Mouse (Mus musculus) ES-E14 (cell line): ENCODE data around the gene Tnfsf9. TPM values are rescaled to one million over a fixed set of nuclear protein-coding genes. Genes with fewer than 3 reads are reported as not detected.

Experiments used
- DNase-seq: peaks from one replicate; pipeline ENCODE4 v3.0.0-alpha.2; 2013; ENCODE audit warnings: low read depth, low spot score
- H3K27ac ChIP-seq: 2 replicates; pipeline ENCODE4 v1.5.1; 2012; ENCODE audit warnings: low read depth, mild to moderate bottlenecking, low read length, moderate library complexity, mixed read lengths; ENCODE audit not compliant: poor library complexity, insufficient read depth, severe bottlenecking
- H3K36me3 ChIP-seq: 2 replicates; pipeline ENCODE4 v1.6.1; 2012; ENCODE audit warnings: mild to moderate bottlenecking, low read length, moderate library complexity, mixed read lengths; ENCODE audit not compliant: control insufficient read depth, poor library complexity, insufficient read depth, severe bottlenecking
- H3K4me1 ChIP-seq, 2 experiments: fragments of 150-350 bp in 1 of 2; sonication (generic) in 1 of 2; 2 replicates each; pipeline ENCODE4 v1.6.1; 2012; ENCODE audit warnings: low read length in 2 of 2, mild to moderate bottlenecking in 1 of 2, mixed read lengths in 1 of 2; ENCODE audit not compliant: control insufficient read depth in 2 of 2, insufficient read depth in 2 of 2, poor library complexity in 1 of 2
- H3K4me3 ChIP-seq, 2 experiments: fragments of 150-350 bp in 1 of 2; sonication (generic) in 1 of 2; 2 replicates each; pipeline ENCODE4 v1.5.1; 2012; ENCODE audit warnings: low read length in 2 of 2, low read depth in 1 of 2, mild to moderate bottlenecking in 1 of 2, mixed read lengths in 1 of 2; ENCODE audit not compliant: insufficient read depth in 1 of 2, poor library complexity in 1 of 2, severe bottlenecking in 1 of 2
- H3K9ac ChIP-seq: 2 replicates; pipeline ENCODE4 v1.6.1; 2012; ENCODE audit warnings: low read depth, mild to moderate bottlenecking, low read length, mixed read lengths; ENCODE audit not compliant: poor library complexity, insufficient read depth, severe bottlenecking
- H3K9me3 ChIP-seq: fragments of 150-350 bp; sonication (generic); 2 replicates; pipeline ENCODE4 v1.6.1; 2012; ENCODE audit warnings: low read depth, mild to moderate bottlenecking, low read length; ENCODE audit not compliant: control insufficient read depth, insufficient read depth
- CHD2 ChIP-seq: IDR thresholded peaks from 2 replicates; pipeline ENCODE4 v1.6.1; 2014; ENCODE audit warnings: mild to moderate bottlenecking, low read depth, low read length, inconsistent platforms
- HCFC1 ChIP-seq: IDR thresholded peaks from 2 replicates; pipeline ENCODE4 v1.6.1; 2012; ENCODE audit warnings: low read length, inconsistent platforms, borderline replicate concordance; ENCODE audit not compliant: insufficient read depth
- MAFK ChIP-seq: IDR thresholded peaks from 2 replicates; pipeline ENCODE4 v1.6.1; 2014; ENCODE audit warnings: mild to moderate bottlenecking, low read depth, low read length, inconsistent platforms; ENCODE audit not compliant: insufficient read depth
- ZC3H11A ChIP-seq: IDR thresholded peaks from 2 replicates; pipeline ENCODE4 v1.6.1; 2012; ENCODE audit warnings: low read depth, mild to moderate bottlenecking, inconsistent platforms, low read length, borderline replicate concordance
- ZNF384 ChIP-seq: IDR thresholded peaks from 2 replicates; pipeline ENCODE4 v1.6.1; 2012; ENCODE audit warnings: low read depth, low read length, inconsistent platforms
- in situ Hi-C, 2 experiments: fragments of 600-800 bp; cut with MboI; formaldehyde crosslinking; loops; one replicate each; pipeline ENCODE4 v1.15.1; 2025; ENCODE audit warnings: low sequenced_read_pairs in 2 of 2, inconsistent platforms in 1 of 2; ENCODE audit not compliant: unreplicated experiment in 2 of 2
- total RNA-seq: library from RNA; depleted of rRNA; stranded (reverse); fragments of 300-350 nt; gene quantifications from 2 replicates; pipeline ENCODE4 v1.2.3, GENCODE M21; 2012

The Tnfsf9 gene
- total RNA-seq, 1 experiment = 10.6 TPM

GRCm38 (mm10) chr17:57078336-57078735, 26.8 kb upstream of the Tnfsf9 start, which contains the start of gene Dennd1c:
Gene Dennd1c, minus strand, starts transcription at chr17:57078514.
- no peaks in the 10 kb centered on the region for H3K36me3 ChIP-seq
- H3K9ac ChIP-seq = no peak within 1 kb of the TSS
- no peak within 1 kb of the TSS for H3K27ac ChIP-seq
- H3K4me1 ChIP-seq = peaks cover 0 to 13% of the 10 kb centered on the region in 2 experiments; a peak in 2 of 4 replicates
- H3K4me3 ChIP-seq = no peak within 1 kb of the TSS
- DNase-seq = no peak
- no peaks in the 10 kb centered on the region for H3K9me3 ChIP-seq
- no peak for TF ChIP-seq ZC3H11A
- TF ChIP-seq HCFC1 = no peak
- no peak for TF ChIP-seq CHD2
- no peak for TF ChIP-seq MAFK
- TF ChIP-seq ZNF384 = no peak
- in situ Hi-C loops = no loop called here

GRCm38 (mm10) chr17:57079919-57080318, 25.2 kb upstream of the Tnfsf9 start:
- H3K4me1 ChIP-seq = peaks cover 0 to 6% of the 10 kb centered on the region in 2 experiments; a peak in 2 of 4 replicates
- TF ChIP-seq CHD2 (no peak), HCFC1 (no peak), ZNF384 (no peak)
- H3K9ac ChIP-seq = no peak overlapping the region
- in situ Hi-C loops = no loop called here
- H3K4me3 ChIP-seq = no peak overlapping the region
- no peak overlapping the region for H3K27ac ChIP-seq
- no peaks in the 10 kb centered on the region for H3K36me3 ChIP-seq
- DNase-seq = no peak
- no peaks in the 10 kb centered on the region for H3K9me3 ChIP-seq

- TF ChIP-seq MAFK (no peak), ZC3H11A (no peak), ZNF384 (no peak), HCFC1 (no peak), CHD2 (no peak)
- in situ Hi-C loops = no loop called here
Measured at GRCm38 (mm10) chr17:57081234-57081842, 23.8 kb upstream of the Tnfsf9 start.

GRCm38 (mm10) chr17:57082481-57082880, 22.6 kb upstream of the Tnfsf9 start:
- H3K9me3 ChIP-seq = no peaks in the 10 kb centered on the region
- no peak overlapping the region for H3K4me3 ChIP-seq
- H3K9ac ChIP-seq = no peak overlapping the region
- in situ Hi-C loops = no loop called here
- H3K4me1 ChIP-seq = peaks cover 0 to 11% of the 10 kb centered on the region in 2 experiments; a peak in 2 of 4 replicates
- no peak for TF ChIP-seq HCFC1
- TF ChIP-seq CHD2 = no peak
- TF ChIP-seq MAFK = no peak
- TF ChIP-seq ZNF384 = no peak
- no peak for TF ChIP-seq ZC3H11A
- H3K36me3 ChIP-seq = no peaks in the 10 kb centered on the region
- DNase-seq = no peak
- H3K27ac ChIP-seq = no peak overlapping the region

More at GRCm38 (mm10) chr17:57081234-57081842, 23.8 kb upstream of the Tnfsf9 start:
- no peak overlapping the region for H3K9ac ChIP-seq
- peaks cover 0 to 6% of the 10 kb centered on the region in 2 experiments; a peak in 2 of 4 replicates for H3K4me1 ChIP-seq
- H3K36me3 ChIP-seq = no peaks in the 10 kb centered on the region
- no peaks in the 10 kb centered on the region for H3K9me3 ChIP-seq
- H3K4me3 ChIP-seq = no peak overlapping the region
- H3K27ac ChIP-seq = no peak overlapping the region
- no peak for DNase-seq
